Mouse (Mus musculus): ENCODE measurements at regions not wholly inside any gene's neighbourhood (a gene's known extent, or its start where the extent isn't known, plus 50 kb on each side); places are given as distances from the start of the nearest gene placed in this dataset.

GRCm38 (mm10) chr4:89446156-89446716 lies 135.4 kb upstream of the Cdkn2b start:
- no peak for DNase-seq

GRCm38 (mm10) chr4:89445214-89446155 lies 134.6 kb upstream of the Cdkn2b start:
- DNase-seq = no peak

DNA sequence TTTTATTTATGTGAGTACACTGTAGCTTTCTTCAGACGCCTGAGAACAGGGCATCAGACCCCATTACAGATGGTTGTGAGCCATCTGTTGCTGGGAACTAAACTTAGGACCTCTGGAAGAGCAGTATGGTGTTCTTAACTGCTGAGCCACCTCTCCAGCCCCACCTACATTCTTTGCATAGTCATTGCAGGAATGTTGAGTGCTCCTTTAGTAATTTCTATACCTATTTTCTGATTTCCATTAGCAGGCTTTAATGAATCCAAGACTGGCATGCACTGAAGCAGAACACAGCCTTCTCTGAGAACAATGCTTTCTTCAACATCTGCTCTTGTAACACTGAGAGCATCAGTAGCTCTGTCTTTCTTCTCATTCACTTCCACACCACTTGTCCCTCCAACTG lies 131.7 kb upstream of the Cdkn2b start:
- DNase-seq = no peak

DNA sequence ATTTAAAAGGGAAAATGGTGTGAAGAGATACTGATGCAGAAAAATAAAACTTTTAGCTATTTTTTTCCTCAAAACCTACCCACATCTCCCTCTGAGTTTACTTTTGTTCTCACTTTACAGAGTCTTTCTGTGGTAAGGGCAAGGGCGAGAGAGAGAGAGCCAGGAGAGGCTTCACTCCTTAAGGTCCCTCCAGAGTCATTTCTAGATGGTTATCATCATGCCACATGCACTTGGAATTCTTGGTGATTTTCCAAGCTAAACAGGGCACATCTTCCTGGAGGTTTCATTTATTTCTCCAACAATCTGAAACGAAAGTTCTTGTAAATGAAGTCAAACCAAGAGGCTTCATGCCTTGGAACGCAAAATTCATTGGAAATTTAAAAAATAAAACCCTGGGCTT lies 130.0 kb upstream of the Cdkn2b start:
- no peak for DNase-seq

GRCm38 (mm10) chr4:89440326-89440725 lies 129.5 kb upstream of the Cdkn2b start:
- no peak for DNase-seq

DNA sequence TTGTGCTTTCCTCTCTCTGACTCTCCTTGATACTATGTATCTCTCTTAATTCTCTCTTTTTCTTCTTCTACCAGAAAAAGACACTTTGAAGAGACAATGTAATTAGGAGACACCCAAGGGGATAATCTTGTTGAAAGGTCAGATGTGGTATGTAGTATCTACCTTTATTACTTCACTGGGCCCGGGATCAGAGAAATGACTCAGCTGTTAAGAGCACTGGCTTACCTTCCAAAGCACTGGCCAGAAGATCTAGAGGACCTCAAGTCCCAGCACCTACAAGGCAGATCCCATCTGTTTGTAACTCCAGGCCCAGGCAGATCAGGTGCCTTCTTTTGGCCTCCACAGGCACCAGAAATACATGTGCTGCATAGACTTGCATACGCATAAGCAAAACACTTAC lies 127.8 kb upstream of the Cdkn2b start:
- DNase-seq = no peak

GRCm38 (mm10) chr4:89436764-89437163 lies 125.9 kb upstream of the Cdkn2b start:
- DNase-seq = no peak

DNA sequence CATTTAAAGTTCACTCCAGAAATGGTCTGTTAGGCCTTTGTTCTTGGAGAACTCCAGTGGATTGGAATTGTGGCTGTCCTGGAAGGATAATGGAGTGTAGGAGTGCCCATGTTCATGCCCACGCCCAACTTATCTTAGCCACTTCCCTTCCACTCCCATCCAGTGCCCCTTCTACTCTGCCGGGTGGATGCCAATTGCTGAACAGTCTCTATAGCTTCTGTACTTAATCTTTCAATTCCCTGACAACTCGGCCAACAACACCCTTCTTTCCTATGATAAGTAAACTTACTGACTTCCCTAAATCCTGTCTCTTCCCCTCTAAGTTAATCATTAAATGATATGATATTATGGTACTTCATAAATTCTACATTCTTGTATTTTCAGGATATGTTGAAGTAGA lies 123.3 kb upstream of the Cdkn2b start:
- no peak for DNase-seq

GRCm38 (mm10) chr4:89433528-89433927 lies 122.7 kb upstream of the Cdkn2b start:
- no peak for DNase-seq

GRCm38 (mm10) chr4:89431520-89431919 lies 120.7 kb upstream of the Cdkn2b start:
- no peak for DNase-seq

DNA sequence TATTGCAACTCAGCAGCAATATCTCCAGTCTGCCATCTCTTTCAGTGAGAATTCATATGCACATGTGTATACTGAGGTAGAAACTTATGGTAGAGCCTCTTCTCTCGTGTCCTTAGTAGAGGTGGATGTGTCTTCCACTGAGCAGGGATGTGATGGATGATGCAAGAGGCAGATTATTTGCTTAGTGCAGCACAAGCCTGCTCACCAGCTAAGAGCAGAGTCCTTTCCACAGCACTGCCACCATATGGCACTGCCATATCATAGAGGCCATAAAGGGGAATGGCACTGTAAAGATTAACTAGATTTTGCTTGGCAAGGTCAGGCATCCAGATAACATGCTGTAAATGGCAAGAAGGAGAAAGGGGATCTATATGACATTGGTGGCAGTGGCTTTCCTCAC lies 117.6 kb upstream of the Cdkn2b start:
- DNase-seq = no peak

DNA sequence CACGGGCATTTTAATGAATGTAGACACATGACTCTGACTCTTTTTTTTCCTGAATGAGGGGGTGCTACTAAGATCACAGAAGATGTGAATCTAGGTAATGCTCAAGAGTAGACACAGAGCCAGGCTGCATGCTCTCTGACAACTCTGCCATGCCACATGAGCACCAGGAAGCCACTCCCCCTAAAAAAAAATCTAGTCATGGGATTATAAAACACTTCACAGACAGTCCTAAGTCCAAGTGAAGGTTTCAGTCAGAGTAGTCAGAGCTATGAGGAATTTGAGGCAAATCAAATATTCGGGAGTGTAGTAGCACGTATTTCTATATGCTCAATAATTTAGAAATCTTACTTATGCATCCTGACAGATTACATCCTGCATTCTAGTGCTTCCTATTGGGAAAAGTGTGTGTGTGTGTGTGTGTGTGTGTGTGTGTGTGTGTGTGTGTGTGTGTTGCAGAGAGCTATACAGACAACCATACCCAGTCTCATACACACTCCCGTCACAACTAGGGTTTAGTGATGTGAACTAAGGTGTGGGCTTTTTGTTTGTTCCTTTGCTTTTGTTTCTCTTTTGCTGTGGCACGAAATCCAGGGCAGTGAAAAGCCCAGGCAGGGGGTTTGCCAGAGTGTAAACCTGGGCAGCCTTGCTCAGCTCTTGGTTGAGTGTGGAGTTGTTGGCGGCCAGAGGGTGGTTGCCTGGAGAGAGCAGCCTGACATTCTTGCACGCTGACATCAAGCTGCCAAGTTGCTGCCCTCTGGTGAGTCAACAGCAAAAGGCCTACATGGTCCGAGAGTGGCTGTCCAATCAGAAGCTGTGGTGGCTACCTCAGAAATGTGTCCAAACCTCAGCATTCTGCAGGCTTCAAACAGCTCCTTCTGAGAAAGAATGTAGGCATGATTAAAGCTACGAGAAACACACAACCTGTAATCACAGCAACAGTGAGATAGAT lies 116.8 kb upstream of the Cdkn2b start:
- no peak for DNase-seq

- DNase-seq = no peak
Observed at GRCm38 (mm10) chr4:89425916-89426315, 115.1 kb upstream of the Cdkn2b start.

- no peak for DNase-seq
Observed at GRCm38 (mm10) chr4:89421694-89422354, 111.0 kb upstream of the Cdkn2b start.

- no peak for DNase-seq
Observed at GRCm38 (mm10) chr4:89420868-89421267, 110.0 kb upstream of the Cdkn2b start.

DNA sequence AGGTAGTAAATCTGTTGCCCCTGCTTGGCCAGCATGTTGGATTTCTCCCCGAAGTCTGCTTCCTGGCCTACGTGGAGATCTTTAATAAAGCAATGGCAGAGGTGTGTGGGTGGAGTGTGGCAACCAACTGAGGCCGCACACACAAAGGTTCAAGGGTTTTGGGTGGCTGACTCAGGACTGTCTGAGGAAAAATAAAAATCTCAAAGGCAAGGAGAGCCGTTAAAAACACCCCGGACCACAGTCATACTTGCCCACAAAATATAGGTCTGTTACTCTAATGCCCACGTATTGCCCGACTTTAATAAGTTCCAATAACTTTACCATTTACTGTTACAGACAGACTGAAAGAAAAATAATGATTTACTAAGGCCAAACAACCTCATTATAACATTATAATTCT lies 108.7 kb upstream of the Cdkn2b start:
- DNase-seq = no peak

GRCm38 (mm10) chr4:89405624-89406167 lies 94.9 kb upstream of the Cdkn2b start:
- no peak for DNase-seq

- DNase-seq = no peak
Observed at GRCm38 (mm10) chr4:89403151-89403550, 92.3 kb upstream of the Cdkn2b start.

GRCm38 (mm10) chr4:89402324-89402723 lies 91.5 kb upstream of the Cdkn2b start:
- DNase-seq = no peak

GRCm38 (mm10) chr4:89401696-89402095 lies 90.9 kb upstream of the Cdkn2b start:
- no peak for DNase-seq

DNA sequence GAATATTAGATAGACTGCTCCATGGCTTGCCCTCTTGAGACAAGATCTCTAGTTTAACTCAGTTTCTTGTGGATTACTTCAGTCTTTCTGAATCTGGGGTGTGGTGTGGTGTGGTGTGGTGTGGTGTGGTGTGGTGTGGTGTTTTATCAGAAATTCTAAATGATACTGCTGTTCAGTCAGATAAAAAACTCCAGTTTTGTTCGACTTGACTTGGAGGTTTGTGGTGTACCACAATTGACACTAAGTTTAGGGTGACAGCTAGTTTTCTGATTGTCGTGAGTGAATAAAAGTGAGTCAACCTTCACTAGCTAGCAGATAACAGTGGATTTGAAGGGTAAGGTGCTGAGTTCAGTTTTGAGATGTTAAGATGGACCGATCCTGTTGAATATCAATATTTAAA lies 89.5 kb upstream of the Cdkn2b start:
- no peak for DNase-seq

DNA sequence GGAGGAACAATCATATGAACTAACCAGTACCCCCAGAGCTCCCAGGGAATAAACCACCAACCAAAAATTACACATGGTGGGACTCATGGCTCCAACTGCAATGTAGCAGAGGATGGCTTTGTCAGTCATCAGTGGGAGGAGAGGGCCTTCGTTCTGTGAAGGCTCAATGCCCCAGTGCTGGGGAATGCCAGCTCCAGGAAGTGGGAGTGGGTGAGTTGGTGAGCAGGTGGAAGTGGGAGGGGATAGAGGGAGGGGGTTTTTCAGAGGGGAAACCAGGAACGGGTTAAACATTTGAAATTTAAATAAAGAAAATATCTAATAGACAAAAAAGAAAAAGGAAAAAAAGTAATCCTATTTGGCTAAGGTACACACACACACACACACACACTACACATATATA lies 88.4 kb upstream of the Cdkn2b start:
- DNase-seq = no peak
